Mouse (Mus musculus): Measurements from ENCODE around the gene Gpr27. TPM values are rescaled to one million over a fixed set of nuclear protein-coding genes. Genes with fewer than 3 reads are reported as not detected.

The Gpr27 gene
- 2.0 TPM for polyA plus RNA-seq (2015; fragmentation: Illumina TruSeq; extraction: RNeasy Lipid Tissue Mini Kit (QIAGEN cat#74804); ENCODE audit: insufficient read depth, low read depth, low replicate concordance)

DNA sequence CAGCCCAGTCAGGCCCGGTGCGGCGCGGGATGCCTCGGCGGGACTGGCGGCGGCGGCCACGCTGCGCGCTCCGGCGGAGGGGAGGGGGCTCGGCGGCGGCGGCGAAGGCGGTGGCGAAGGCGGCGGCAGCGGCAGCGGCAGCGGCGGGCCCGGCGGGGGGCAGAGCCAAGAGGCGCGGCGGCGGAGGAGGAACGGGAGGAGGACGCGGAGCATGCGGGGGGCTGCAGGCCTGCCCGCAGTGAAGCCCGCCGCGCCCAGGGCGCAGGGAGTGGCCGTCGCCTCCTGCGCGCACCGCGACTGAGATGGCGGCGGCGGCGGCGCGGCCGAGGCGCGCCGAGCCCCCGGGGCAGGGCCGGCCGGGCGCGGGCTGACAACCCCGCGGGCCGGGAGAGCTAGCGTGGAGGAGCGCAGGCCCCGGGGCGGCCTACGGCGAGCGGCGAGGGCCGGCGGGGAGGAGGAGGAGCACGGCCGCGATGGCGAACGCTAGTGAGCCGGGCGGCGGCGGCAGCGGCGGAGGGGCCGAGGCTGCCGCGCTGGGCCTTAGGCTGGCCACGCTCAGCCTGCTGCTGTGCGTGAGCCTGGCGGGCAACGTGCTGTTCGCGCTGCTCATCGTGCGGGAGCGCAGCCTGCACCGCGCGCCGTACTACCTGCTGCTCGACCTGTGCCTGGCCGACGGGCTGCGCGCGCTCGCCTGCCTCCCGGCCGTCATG is at the start of gene Gpr27:
Gpr27 (plus strand) TSS at position 474 of the 710 bp plus-strand sequence.

DNA sequence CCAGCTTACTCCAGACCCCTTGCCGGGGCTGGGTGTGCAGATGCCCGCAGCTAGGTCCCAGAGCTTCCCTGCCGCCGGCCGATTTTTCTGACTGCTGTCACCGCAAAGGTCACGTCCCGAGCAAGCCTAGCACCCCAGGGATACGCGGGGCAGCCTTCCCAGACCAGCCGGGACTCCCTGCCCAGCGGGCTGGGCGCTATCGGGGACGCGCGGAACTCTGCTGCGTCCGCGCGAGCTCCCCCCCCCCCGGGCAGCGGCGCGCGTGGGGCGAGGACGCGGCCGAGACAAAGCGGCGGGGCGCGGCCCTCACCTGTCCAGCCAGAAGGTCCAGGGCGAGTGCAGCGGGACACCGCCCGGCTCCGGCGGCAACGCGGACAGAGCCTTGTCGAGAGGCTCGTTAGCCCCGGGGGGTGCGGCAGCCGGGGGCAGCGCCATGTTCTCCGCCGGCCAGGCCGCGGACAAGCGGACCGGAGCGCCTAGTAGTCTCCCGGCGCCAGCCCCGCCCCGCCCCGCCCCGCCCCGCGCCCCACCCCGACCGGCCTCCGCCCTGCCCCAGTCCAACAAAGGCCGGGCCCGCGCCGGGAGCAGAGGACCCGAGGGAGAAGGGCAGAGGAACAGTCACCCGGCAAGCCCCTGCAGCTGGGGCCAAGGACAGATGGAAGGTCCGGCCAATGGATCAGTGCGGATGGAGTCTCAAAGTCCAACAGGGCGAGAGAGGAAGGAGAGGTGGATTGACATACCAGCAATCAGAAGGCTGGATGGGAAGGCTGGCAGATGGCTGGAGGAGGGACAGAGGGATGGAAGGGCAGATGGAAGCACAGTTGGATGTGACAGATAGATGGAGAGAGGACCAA is 25.9 kb upstream of the Gpr27 start, which contains the start of the genes Eif4e3 and Gm20696:
Eif4e3 (minus strand) TSS at position 454 of the 854 bp plus-strand sequence.
Gm20696 (minus strand) TSS at position 480 of the 854 bp plus-strand sequence.

DNA sequence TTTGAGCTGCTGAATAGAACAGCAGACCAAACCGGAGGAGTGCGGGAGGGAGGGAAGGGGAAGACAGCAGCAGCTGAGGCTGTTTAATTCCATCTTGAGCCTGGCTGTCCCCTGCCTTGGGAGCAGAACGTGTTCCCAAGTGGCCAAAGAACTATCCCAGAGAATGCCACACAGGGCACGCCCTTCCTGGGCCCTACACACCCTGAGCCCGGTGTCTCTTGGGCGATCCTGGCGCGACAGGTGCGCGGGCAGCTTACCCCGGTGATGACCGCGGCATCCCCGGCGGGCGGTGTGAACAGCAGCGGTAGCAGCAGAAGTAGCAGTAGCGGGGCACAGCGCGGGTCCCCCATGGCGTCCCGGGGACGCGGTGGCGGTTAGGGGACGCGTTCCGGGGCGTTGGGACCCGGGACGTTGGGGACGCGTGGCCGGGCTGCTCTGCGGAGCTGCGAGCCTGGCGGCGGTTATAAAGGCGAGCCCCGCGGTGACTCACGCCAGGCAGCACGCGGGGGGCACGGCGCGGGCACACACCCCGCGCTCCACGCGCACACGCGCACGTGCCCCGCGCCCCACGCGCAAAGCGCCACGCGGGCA is 33.6 kb downstream of the Gpr27 start, which contains the start of gene Prok2:
Prok2 (minus strand) TSS at position 422 of the 591 bp plus-strand sequence.

Other genes with a start within 250 kb of the Gpr27 start
- 13.7 TPM for gene Foxp1, start 170.0 kb upstream of the Gpr27 start, polyA plus RNA-seq (2015; fragmentation: Illumina TruSeq; extraction: RNeasy Lipid Tissue Mini Kit (QIAGEN cat#74804); ENCODE audit: insufficient read depth, low read depth, low replicate concordance)
- gene Eif4e3, start 25.9 kb upstream of the Gpr27 start, polyA plus RNA-seq (2015; fragmentation: Illumina TruSeq; extraction: RNeasy Lipid Tissue Mini Kit (QIAGEN cat#74804); ENCODE audit: insufficient read depth, low read depth, low replicate concordance) = 3.2 TPM
- 0.78 TPM for gene Gm20696, start 25.9 kb upstream of the Gpr27 start, polyA plus RNA-seq (2015; fragmentation: Illumina TruSeq; extraction: RNeasy Lipid Tissue Mini Kit (QIAGEN cat#74804); ENCODE audit: insufficient read depth, low read depth, low replicate concordance)
- not detected for gene Prok2, start 33.7 kb downstream of the Gpr27 start, polyA plus RNA-seq (2015; fragmentation: Illumina TruSeq; extraction: RNeasy Lipid Tissue Mini Kit (QIAGEN cat#74804); ENCODE audit: insufficient read depth, low read depth, low replicate concordance)